Mouse (Mus musculus): ENCODE data around the gene Ywhaq. TPM values are rescaled to one million over a fixed set of nuclear protein-coding genes. Genes with fewer than 3 reads are reported as not detected.

Ywhaq gene
- polyA plus RNA-seq, 1 experiment, result 39.4 TPM

- H3K27ac ChIP-seq (ENCODE audit: insufficient read depth, low read depth, low read length), result no peak overlapping the region
- TF ChIP-seq POLR2A (IDR thresholded peaks at IDR 0.05; ENCODE audit: low read depth, low read length) (no peak), CTCF (IDR thresholded peaks at IDR 0.05; ENCODE audit: extremely low read depth, insufficient read length, insufficient replicate concordance, low read depth, low read length) (no peak)
- no peaks in the 10 kb centered on the region for H3K36me3 ChIP-seq (ENCODE audit: control insufficient read depth, insufficient read depth, low read length)
- H3K4me1 ChIP-seq (ENCODE audit: control insufficient read depth, insufficient read depth, insufficient read length, low read length), result no peaks in the 10 kb centered on the region
- 93% methylated on average over 3 of the region's 3 CpGs for WGBS
- no peak overlapping the region for H3K4me3 ChIP-seq (ENCODE audit: low read depth, low read length)
- no peaks in the 10 kb centered on the region for H3K27me3 ChIP-seq (ENCODE audit: control insufficient read depth, insufficient read depth, low read length)
These were observed 26.3 kb upstream of the Ywhaq start for GRCm38 (mm10) chr12:21443783-21444182.

DNA sequence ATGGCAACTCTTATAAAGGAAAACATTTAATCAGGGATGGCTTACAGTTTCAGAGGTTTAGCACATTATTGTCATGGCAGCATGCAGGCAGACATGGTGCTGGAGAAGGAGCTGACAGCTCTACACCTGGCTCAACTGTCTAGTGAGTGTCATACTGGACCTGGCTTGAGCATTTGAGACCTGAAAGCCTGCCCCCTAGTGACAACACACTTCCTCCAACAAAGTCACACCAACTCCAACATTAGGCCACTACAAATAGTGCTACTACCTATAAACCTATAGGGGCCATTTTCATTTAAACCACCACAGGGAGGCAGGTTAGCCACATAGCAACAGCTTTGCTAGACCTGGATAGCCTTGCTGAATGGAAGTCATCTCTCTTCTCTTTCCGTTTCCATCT lies 24.4 kb upstream of the Ywhaq start:
- Histone ChIP-seq H3K36me3 (ENCODE audit: control insufficient read depth, insufficient read depth, low read length) (no peaks in the 10 kb centered on the region), H3K27ac (ENCODE audit: insufficient read depth, low read depth, low read length) (no peak overlapping the region), H3K4me1 (ENCODE audit: control insufficient read depth, insufficient read depth, insufficient read length, low read length) (peaks cover 4% of the 10 kb centered on the region; the same call in 1 of the 2 replicates), H3K4me3 (ENCODE audit: low read depth, low read length) (no peak overlapping the region), H3K27me3 (ENCODE audit: control insufficient read depth, insufficient read depth, low read length) (no peaks in the 10 kb centered on the region)
- TF ChIP-seq CTCF (IDR thresholded peaks at IDR 0.05; ENCODE audit: extremely low read depth, insufficient read length, insufficient replicate concordance, low read depth, low read length) (peak; percentile 27; the same call in 1 of the 2 replicates), POLR2A (IDR thresholded peaks at IDR 0.05; ENCODE audit: low read depth, low read length) (no peak)
- 82% methylated on average over 1 of the region's 1 CpGs for WGBS

DNA sequence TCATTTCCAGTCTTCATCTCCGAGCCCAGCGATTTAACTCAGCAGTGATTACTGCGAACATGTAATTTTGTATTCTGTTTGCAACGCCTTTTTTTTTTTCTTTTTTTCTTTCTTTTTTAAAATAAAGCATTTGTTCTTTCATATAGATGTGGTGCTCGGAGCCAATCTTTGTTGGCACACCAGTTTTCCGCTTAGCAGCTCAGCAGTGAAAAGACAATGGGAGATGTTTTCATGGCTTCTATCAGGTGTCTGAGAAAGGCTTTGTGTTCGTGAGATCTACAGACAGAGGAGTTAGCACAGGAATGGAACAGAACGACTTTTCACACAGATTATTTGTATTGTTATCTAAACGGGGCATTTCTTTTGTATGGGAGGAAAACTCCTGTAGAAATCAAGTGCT lies 22.0 kb upstream of the Ywhaq start:
- no peak overlapping the region for H3K27ac ChIP-seq (ENCODE audit: insufficient read depth, low read depth, low read length)
- no peak overlapping the region for H3K4me3 ChIP-seq (ENCODE audit: low read depth, low read length)
- TF ChIP-seq CTCF (IDR thresholded peaks at IDR 0.05; ENCODE audit: extremely low read depth, insufficient read length, insufficient replicate concordance, low read depth, low read length) (no peak), POLR2A (IDR thresholded peaks at IDR 0.05; ENCODE audit: low read depth, low read length) (no peak)
- WGBS, result 75% methylated on average over 9 of the region's 9 CpGs
- no peaks in the 10 kb centered on the region for H3K36me3 ChIP-seq (ENCODE audit: control insufficient read depth, insufficient read depth, low read length)
- no peaks in the 10 kb centered on the region for H3K27me3 ChIP-seq (ENCODE audit: control insufficient read depth, insufficient read depth, low read length)
- peaks cover 6% of the 10 kb centered on the region; the same call in 1 of the 2 replicates for H3K4me1 ChIP-seq (ENCODE audit: control insufficient read depth, insufficient read depth, insufficient read length, low read length)

GRCm38 (mm10) chr12:21438750-21439394 lies 21.4 kb upstream of the Ywhaq start:
- Histone ChIP-seq H3K27ac (ENCODE audit: insufficient read depth, low read depth, low read length) (no peak overlapping the region), H3K4me3 (ENCODE audit: low read depth, low read length) (no peak overlapping the region), H3K36me3 (ENCODE audit: control insufficient read depth, insufficient read depth, low read length) (no peaks in the 10 kb centered on the region), H3K27me3 (ENCODE audit: control insufficient read depth, insufficient read depth, low read length) (no peaks in the 10 kb centered on the region), H3K4me1 (ENCODE audit: control insufficient read depth, insufficient read depth, insufficient read length, low read length) (peaks cover 6% of the 10 kb centered on the region; the same call in 1 of the 2 replicates)
- 80% methylated on average over 4 of the region's 4 CpGs for WGBS
- no peak for TF ChIP-seq CTCF (IDR thresholded peaks at IDR 0.05; ENCODE audit: extremely low read depth, insufficient read length, insufficient replicate concordance, low read depth, low read length)
- TF ChIP-seq POLR2A (IDR thresholded peaks at IDR 0.05; ENCODE audit: low read depth, low read length), result no peak

- TF ChIP-seq CTCF (IDR thresholded peaks at IDR 0.05; ENCODE audit: extremely low read depth, insufficient read length, insufficient replicate concordance, low read depth, low read length) (no peak), POLR2A (IDR thresholded peaks at IDR 0.05; ENCODE audit: low read depth, low read length) (no peak)
- no peaks in the 10 kb centered on the region for H3K27me3 ChIP-seq (ENCODE audit: control insufficient read depth, insufficient read depth, low read length)
- H3K4me3 ChIP-seq (ENCODE audit: low read depth, low read length), result no peak overlapping the region
- no peaks in the 10 kb centered on the region for H3K36me3 ChIP-seq (ENCODE audit: control insufficient read depth, insufficient read depth, low read length)
- 88% methylated on average over 3 of the region's 3 CpGs for WGBS
- H3K27ac ChIP-seq (ENCODE audit: insufficient read depth, low read depth, low read length), result no peak overlapping the region
- H3K4me1 ChIP-seq (ENCODE audit: control insufficient read depth, insufficient read depth, insufficient read length, low read length), result peaks cover 6% of the 10 kb centered on the region; the same call in 1 of the 2 replicates
These were observed 20.9 kb upstream of the Ywhaq start for GRCm38 (mm10) chr12:21438294-21438693.

GRCm38 (mm10) chr12:21431950-21432349 lies 14.5 kb upstream of the Ywhaq start:
- 66% methylated on average over 8 of the region's 8 CpGs for WGBS
- Histone ChIP-seq H3K27me3 (ENCODE audit: control insufficient read depth, insufficient read depth, low read length) (no peaks in the 10 kb centered on the region), H3K4me1 (ENCODE audit: control insufficient read depth, insufficient read depth, insufficient read length, low read length) (peaks cover 5% of the 10 kb centered on the region; the same call in 1 of the 2 replicates), H3K27ac (ENCODE audit: insufficient read depth, low read depth, low read length) (no peak overlapping the region), H3K4me3 (ENCODE audit: low read depth, low read length) (no peak overlapping the region), H3K36me3 (ENCODE audit: control insufficient read depth, insufficient read depth, low read length) (no peaks in the 10 kb centered on the region)
- TF ChIP-seq CTCF (IDR thresholded peaks at IDR 0.05; ENCODE audit: extremely low read depth, insufficient read length, insufficient replicate concordance, low read depth, low read length) (no peak), POLR2A (IDR thresholded peaks at IDR 0.05; ENCODE audit: low read depth, low read length) (no peak)

DNA sequence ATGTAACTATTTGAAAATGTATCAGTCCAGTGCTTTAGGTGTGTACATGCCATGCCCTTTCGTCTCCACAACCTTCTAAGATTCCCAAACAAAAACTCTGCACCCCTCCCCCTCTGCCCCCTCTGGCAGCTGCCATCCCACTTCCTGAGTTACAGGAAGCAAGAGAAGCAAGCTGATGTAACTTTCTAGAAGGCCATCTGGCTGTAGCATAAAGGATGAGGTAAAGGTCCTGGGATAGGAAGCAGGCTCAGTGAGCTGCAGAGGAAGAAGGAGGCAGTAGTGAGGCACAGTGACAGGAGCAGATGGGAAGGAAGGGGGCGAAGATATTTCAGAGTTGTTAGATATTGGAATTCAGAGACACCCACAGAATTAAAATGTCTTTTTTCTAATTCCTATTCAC lies 13.6 kb upstream of the Ywhaq start:
- TF ChIP-seq CTCF (IDR thresholded peaks at IDR 0.05; ENCODE audit: extremely low read depth, insufficient read length, insufficient replicate concordance, low read depth, low read length) (no peak), POLR2A (IDR thresholded peaks at IDR 0.05; ENCODE audit: low read depth, low read length) (no peak)
- no peak overlapping the region for H3K4me3 ChIP-seq (ENCODE audit: low read depth, low read length)
- peaks cover 6% of the 10 kb centered on the region for H3K4me1 ChIP-seq (ENCODE audit: control insufficient read depth, insufficient read depth, insufficient read length, low read length)
- H3K36me3 ChIP-seq (ENCODE audit: control insufficient read depth, insufficient read depth, low read length), result no peaks in the 10 kb centered on the region
- H3K27me3 ChIP-seq (ENCODE audit: control insufficient read depth, insufficient read depth, low read length), result no peaks in the 10 kb centered on the region
- WGBS, result 76% methylated on average over 2 of the region's 2 CpGs
- H3K27ac ChIP-seq (ENCODE audit: insufficient read depth, low read depth, low read length), result no peak overlapping the region
